Mouse (Mus musculus) heart, adult 10 weeks (tissue): ENCODE data around the gene Chrna5. TPM values are rescaled to one million over a fixed set of nuclear protein-coding genes. Genes with fewer than 3 reads are reported as not detected.

ENCODE experiments used
- polyA plus RNA-seq: library from polyadenylated mRNA; stranded (reverse); fragments of 350-450 nt; fragmentation: Illumina TruSeq; extraction: RNeasy Lipid Tissue Mini Kit (QIAGEN cat#74804); gene quantifications from one replicate; pipeline ENCODE4 v1.2.3, GENCODE M21; 2014; ENCODE audit warnings: low read depth, low replicate concordance

Chrna5 gene
- polyA plus RNA-seq: not detected

GRCm38 (mm10) chr9:54980674-54981073 is at the start of gene Chrna5:
Chrna5 (plus strand) TSS chr9:54980880.

GRCm38 (mm10) chr9:54950575-54951321 is 29.9 kb upstream of the Chrna5 start, which contains the start of the genes Psma4 and AY074887:
Psma4 (plus strand) TSS chr9:54950790.
AY074887 (minus strand) TSS chr9:54950998.

GRCm38 (mm10) chr9:55026275-55026663 is 45.6 kb downstream of the Chrna5 start, which contains the start of gene Chrna3:
Chrna3 (minus strand) TSS chr9:55026562.

GRCm38 (mm10) chr9:55048211-55048880 is 67.7 kb downstream of the Chrna5 start, which contains the start of gene Chrnb4:
Chrnb4 (minus strand) TSS chr9:55048779.

Other genes with a start within 250 kb of the Chrna5 start
- 42.7 TPM for gene Wdr61, start 246.4 kb upstream of the Chrna5 start, polyA plus RNA-seq
- gene Crabp1, start 216.1 kb upstream of the Chrna5 start, polyA plus RNA-seq: 0.65 TPM
- gene Ireb2, start 117.1 kb upstream of the Chrna5 start, polyA plus RNA-seq: 22.0 TPM
- 1.2 TPM for gene Hykk, start 63.6 kb upstream of the Chrna5 start, polyA plus RNA-seq
- gene Psma4, start 30.1 kb upstream of the Chrna5 start, polyA plus RNA-seq: 196 TPM
- gene AY074887, start 29.9 kb upstream of the Chrna5 start, polyA plus RNA-seq: not detected
- 0.13 TPM for gene Chrna3, start 45.7 kb downstream of the Chrna5 start, polyA plus RNA-seq
- gene Chrnb4, start 67.9 kb downstream of the Chrna5 start, polyA plus RNA-seq: 0.16 TPM
- gene Ube2q2, start 168.0 kb downstream of the Chrna5 start, polyA plus RNA-seq: 29.4 TPM
- gene Fbxo22, start 228.0 kb downstream of the Chrna5 start, polyA plus RNA-seq: 37.9 TPM